Mouse (Mus musculus): Measurements from ENCODE around the gene Sash1.

Sash1 gene

GRCm38 (mm10) chr10:8885630-8886527 is at the start of gene Sash1:
Sash1 (minus strand) TSS chr10:8886070.
- WGBS, result under 1% methylated on average over 79 of the region's 80 CpGs

DNA sequence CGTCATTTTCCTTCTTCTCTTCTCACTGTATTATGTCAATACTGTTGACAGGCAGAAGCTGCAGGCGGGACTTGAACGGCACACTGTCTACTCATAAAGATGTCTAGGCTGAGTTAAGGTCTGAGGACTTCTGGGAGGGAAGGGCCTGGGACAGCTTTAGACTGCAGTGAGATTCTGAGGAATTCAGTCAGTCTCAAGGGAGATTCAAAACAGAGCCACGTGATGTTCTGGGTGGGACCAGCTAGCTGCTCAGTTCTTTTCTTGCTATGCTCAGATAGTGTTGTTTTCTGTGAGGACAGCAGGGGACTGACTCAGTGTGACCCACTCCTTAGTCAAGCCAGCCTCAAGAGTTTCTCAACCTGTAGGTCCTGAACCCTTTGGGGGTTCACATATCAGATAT is 49.7 kb upstream of the Sash1 start:
- 82% methylated on average over 4 of the region's 4 CpGs for WGBS

DNA sequence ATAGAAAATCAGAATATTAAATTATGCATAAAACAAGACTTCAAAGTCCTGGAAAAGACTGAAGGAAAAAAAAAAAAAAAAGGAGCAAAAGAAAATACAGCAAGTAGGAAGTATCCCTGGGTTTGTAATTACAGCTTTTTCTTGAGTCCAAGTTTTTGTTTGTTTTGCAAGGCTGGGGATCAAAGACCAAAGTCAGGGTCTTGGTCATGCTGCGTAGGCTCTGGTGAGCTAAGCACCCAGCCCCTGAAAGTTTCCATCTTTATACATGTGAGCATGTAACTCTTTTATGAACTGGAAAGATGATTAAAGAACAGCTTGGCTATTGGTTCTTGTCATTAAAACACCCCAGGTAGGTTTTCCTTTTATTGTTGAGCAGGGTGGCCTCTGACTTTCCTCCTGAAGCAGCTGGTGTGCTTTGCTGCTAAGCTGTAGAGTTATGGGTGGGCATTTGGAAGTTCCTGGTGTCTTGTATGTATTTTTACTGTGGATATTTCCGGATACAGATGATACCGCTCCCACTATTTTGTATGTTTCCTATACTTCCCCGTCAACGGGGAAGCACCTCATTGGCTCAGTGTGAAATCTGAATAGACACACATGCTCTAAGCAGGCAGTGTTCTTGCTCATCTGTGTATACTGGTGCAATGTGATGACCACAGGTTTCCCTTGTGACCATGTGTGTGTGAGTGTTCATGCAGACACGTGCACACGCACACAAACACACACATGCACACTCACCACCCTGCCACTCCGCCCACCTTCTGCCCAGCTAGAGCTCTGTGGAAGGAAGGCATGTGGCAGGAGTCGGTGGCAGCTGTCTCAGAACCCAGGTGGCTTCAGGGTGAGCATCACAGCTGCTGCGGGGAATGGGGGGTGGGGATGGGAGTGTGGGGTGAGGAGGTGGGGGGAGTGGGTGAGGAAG is 47.8 kb upstream of the Sash1 start:
- 68% methylated on average over 10 of the region's 10 CpGs for WGBS

- WGBS, result 90% methylated on average over 8 of the region's 8 CpGs
Measured at GRCm38 (mm10) chr10:8931548-8932240, 45.8 kb upstream of the Sash1 start.

DNA sequence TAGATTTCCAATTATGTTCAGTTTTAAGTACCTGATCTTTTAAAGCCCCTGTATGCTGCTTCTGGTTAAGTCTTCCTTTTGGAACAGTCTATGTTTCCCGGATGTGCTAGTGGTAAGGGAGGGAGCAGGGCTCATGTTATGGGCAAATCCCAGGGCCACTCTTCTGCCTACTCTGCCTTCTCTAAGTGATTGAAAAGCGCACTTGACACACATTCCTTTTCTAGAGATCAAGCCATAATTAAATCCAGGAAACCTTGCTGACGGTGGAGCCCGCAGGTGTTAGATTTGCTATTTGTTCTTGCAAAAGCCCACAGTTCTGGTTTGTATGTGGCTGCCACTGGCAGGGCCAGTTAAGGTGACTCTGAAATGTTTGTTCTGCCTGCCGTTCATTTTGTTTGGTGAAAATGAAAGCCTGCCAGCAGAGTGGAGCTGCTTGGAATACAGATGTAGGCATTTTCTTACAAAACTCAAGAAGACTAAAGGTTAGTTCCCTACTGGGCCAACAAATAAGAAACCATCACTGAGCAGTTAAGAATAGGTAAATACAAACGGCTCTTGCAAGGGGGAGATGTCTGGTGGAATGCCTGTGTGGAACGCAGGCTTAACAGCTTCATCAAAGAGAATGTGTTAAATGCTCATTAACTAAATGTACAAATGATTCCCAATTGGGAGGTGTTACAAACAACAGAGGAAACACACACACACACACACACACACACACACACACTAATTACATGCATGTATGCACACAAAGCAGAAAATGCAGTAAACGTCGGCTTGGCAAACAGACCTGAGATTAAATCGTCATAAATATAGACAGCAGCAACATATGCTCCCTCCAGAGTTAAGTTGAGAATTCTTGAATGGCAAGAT is 43.1 kb upstream of the Sash1 start:
- 58% methylated on average over 10 of the region's 10 CpGs for WGBS

DNA sequence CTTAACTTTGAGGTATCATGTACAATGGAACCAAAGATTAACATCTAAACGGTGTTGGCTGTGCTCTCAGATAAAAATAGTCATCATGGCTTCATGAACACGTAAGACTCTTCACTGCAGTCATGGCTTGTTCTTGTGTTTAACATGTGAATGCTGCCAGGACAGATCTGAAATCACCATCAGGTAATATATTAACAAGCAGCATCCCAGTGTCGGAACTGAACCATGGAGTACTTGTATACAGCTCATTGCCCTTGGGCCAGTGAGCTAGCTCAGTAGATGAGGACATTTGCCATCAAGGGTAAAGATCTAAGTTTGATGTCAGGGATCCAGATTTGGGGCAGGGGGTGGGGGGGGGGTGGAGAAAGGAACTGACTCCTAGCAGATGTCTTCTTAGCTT is 41.0 kb upstream of the Sash1 start:
- 94% methylated on average over 3 of the region's 3 CpGs for WGBS

DNA sequence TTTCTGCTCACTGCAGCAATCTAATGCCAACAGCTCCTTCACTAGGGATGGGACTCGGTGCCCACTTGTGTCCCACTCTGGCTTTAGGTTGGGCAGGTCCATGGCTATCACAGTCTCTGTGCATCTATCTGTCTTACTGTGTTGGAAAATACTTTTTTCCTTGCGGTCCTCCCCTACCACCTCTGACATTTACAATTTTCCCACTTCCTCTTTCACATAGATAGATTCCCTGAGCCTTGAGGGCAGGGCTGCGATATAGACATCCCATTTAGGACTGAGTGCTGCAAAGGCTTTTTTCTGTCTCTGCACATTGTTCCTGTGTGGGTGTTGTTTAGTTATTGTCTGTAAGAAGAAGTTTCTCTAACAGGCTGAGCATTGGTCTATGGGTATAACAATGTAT is 40.4 kb upstream of the Sash1 start:
- WGBS, result 80% methylated on average over 3 of the region's 3 CpGs

DNA sequence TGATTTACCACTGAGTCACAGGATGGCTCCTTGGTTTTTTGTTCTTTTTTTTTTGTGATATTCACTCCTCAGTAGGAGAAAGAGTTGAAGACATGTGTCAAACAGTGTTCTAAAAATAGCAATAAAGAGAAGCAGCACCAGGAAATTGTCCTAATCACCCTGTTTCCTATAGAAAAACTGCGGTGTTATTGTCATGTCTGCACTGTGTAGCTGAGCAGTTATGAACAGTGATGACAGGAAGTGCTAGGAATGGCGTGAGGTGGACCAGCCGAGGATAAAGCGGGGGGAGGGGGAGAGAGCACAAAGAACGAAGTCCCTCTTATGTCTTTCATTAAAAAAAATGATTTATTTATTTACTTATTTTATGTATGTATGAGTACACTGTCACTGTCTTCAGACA is 39.4 kb upstream of the Sash1 start:
- WGBS, result 79% methylated on average over 5 of the region's 5 CpGs

- WGBS, result 78% methylated on average over 11 of the region's 11 CpGs
Measured at GRCm38 (mm10) chr10:8921098-8921693, 35.3 kb upstream of the Sash1 start.

- WGBS, result 80% methylated on average over 2 of the region's 2 CpGs
Measured at GRCm38 (mm10) chr10:8917798-8918197, 31.9 kb upstream of the Sash1 start.

DNA sequence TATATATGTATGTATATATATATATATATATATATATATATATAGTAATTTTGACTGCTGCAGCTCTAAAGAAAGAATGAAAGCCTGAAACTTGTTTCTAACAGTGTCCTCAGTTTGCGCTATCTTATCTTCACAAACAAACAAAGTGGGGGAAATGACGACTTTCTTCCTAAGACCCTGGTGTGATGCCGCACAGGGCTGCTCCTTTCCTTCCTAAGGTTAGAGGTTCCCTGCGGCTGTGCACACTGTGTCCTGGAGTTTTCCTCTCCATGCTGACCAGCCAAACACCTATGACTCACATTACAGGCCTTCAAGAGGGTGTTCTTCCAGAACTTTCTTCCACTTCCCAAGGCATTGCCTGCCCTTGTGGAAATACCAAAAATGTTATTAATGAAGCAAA is 31.5 kb upstream of the Sash1 start:
- 88% methylated on average over 4 of the region's 4 CpGs for WGBS

DNA sequence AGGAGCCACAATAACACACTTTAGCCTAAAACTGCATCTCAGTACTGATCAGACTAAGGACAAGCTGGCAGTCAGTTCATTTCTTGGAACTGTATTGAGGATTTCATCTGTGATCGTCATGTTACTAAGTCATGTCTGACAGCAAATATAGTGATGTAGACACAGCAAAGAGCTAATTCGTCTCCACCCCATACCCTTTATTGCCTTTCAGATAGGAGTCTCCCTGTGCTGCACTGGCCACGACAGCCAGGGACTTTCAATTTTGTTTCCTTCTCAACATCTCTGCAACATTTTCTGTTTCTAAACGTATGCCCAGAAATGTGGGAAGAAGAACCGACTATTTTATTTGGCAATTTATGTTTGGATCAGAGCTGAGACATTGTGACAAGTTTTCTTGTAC is 29.9 kb upstream of the Sash1 start:
- WGBS, result 66% methylated on average over 5 of the region's 5 CpGs

DNA sequence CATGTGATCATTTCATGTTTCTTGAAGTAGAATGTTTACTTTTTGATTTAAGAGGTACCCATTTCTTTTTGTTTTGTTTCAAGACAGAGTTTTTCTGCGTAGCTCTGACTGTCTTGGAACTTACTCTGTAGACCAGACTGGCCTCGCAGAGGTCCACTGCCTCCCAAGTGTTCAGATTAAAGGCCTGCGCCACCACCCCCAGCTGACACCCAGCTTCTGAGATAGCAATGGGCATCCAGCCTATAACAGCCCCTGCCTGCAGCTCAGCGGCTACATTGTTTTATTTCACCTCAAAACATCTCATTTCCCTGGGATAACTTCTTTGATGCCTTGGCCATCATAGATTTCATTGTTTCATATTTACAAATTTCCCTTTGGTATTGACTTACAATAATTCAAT is 28.0 kb upstream of the Sash1 start:
- WGBS, result 73% methylated on average over 4 of the region's 4 CpGs

DNA sequence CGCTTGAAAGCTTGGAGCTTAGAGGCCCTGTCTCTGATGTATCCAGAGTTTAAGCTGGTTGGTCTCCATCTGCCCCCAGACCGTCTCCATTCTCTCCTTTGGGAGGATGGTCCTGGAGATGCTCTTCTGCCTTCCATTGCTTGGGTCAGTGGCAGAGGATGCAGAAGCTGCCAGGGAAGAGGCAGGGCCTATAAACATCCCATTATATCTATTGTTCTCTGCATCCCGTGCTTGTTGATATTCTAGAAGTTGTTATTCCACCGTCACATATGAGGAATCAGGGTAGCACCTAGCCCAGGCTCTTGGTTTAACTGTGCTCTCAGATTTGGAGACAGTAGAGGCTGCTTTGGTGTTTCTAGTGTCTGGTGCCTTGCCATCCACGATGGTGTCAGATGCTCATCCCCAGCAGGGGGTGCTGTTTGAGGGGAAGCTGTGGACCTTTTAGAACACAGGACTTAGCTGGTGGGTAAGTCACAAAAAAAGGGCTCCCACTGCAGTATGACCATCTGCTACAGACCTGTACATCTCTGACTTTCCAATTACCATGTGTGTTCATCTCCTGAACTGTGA is 26.9 kb upstream of the Sash1 start:
- 82% methylated on average over 5 of the region's 5 CpGs for WGBS

- 82% methylated on average over 4 of the region's 4 CpGs for WGBS
Measured at GRCm38 (mm10) chr10:8912213-8912612, 26.3 kb upstream of the Sash1 start.

DNA sequence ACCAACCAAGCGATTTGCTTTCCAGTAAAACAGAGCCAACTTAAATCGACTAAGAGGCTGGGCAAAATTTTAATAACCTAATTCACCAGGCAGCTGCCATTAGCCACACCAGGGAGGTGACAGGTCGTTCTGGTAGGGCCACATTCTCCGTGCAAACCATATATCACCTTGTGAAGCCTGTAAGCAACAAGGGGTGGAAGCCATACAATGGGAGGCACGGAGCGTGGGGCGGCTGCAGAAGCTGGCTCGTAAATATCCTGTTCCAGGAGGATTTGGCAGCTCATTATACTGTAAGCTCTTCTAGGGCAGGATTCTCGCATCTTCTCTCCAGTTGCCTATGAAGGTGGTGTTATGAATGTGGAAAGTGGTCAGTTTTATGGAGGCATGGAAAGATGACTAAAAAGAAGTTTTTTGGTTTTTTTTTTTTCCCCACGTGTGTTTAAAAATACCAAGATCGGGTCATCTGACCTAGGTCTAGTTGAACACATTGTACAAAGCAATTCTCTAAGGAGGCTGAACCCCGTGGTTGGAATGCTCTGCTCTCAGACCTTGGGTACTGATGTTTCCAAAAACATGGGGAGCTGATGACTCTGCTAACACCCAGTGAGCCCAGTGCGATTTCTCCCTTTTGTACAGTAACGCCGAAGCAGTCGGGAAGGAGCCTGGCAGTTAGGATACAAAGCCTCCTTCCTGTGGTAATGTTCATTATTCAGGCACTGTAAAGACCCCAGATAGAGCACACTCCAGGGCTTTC is 24.5 kb upstream of the Sash1 start:
- 70% methylated on average over 16 of the region's 16 CpGs for WGBS

DNA sequence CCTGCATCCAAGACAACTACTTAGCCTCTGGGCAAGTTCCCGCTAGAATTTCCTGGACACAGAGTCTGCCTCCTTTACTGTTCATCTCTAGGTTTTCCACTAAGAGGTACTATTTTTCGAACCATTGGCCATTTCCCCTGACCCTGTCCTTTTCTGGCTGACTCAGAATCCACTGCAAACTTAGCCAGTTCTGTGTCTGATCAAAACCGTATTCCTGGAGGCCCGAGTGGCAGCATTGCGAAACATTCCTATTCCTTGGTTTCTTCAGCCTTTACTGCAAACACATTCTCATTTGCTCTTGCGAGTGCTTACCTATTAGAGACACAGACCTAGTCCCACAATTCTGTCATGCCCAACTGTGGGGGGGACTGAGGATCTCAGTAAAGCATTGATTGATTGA is 17.2 kb upstream of the Sash1 start:
- 95% methylated on average over 6 of the region's 6 CpGs for WGBS

GRCm38 (mm10) chr10:8902412-8902811 is 16.5 kb upstream of the Sash1 start:
- 85% methylated on average over 7 of the region's 7 CpGs for WGBS

DNA sequence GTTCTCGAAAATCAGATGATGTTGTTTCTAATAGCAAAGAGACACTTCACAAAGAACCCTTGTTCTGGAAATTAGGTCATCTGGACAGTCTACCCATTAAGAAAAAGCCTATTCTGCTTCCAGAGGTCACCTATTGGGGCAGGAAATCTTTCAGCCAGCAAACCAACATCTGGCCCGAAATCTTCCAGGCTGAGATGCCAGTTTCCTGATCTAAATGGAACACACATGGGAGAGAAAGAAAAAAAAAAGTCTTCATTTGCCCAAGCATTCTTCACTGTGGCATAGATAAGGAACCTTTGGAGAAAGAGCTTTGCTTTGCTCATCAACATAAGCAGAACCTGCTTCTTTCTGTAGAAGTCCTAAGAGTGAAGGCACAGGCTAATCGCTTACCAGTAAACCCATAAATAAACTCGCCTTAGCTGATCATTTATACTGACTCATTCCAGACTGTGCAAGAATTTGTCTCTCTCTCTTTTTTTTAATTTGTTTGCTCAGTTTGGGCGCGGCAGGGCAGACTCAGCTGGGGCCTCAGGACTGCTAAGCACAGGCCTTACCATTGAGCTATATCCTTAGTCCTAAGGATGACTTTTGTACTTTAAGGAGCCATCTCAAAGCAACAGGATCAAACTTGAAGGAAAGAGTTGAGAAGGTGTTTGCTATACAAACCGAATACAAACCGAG is 13.1 kb upstream of the Sash1 start:
- 78% methylated on average over 8 of the region's 8 CpGs for WGBS
